Mouse (Mus musculus): ENCODE measurements around the gene Wdr82.
"Not testable (repeated sequence)": the region's sequence is repeated elsewhere in the genome, so short reads cannot be mapped to it uniquely, and the experiment has no call there.

The Wdr82 gene

GRCm38 (mm10) chr9:106160426-106160825 is 10.3 kb upstream of the Wdr82 start:
- no peak for DNase-seq (ENCODE audit: low read depth, low spot score)

- no peak for DNase-seq (ENCODE audit: low read depth, low spot score)
Measured at GRCm38 (mm10) chr9:106166709-106167108, 4.0 kb upstream of the Wdr82 start.

GRCm38 (mm10) chr9:106167241-106167640 is 3.5 kb upstream of the Wdr82 start:
- DNase-seq (ENCODE audit: low read depth, low spot score): peak; percentile 78

- DNase-seq (ENCODE audit: low read depth, low spot score): peak; percentile 86
Measured at GRCm38 (mm10) chr9:106167703-106168102, 3.0 kb upstream of the Wdr82 start.

- DNase-seq (ENCODE audit: low read depth, low spot score): not testable (repeated sequence)
Measured at GRCm38 (mm10) chr9:106169006-106169405, 1.7 kb upstream of the Wdr82 start.

- no peak for DNase-seq (ENCODE audit: low read depth, low spot score)
Measured at GRCm38 (mm10) chr9:106169917-106170316, 811 bp upstream of the Wdr82 start.

- peak; percentile 85 for DNase-seq (ENCODE audit: low read depth, low spot score)
Measured at GRCm38 (mm10) chr9:106171346-106172158, 824 bp downstream of the Wdr82 start.

GRCm38 (mm10) chr9:106172527-106172926 is 1.8 kb downstream of the Wdr82 start:
- no peak for DNase-seq (ENCODE audit: low read depth, low spot score)

- DNase-seq (ENCODE audit: low read depth, low spot score): no peak
Measured at GRCm38 (mm10) chr9:106173363-106173762, 2.6 kb downstream of the Wdr82 start.

GRCm38 (mm10) chr9:106175552-106176200 is 4.9 kb downstream of the Wdr82 start:
- DNase-seq (ENCODE audit: low read depth, low spot score): no peak

- DNase-seq (ENCODE audit: low read depth, low spot score): no peak
Measured at GRCm38 (mm10) chr9:106176769-106177168, 6.0 kb downstream of the Wdr82 start.

GRCm38 (mm10) chr9:106177799-106178198 is 7.1 kb downstream of the Wdr82 start:
- peak; percentile 63 for DNase-seq (ENCODE audit: low read depth, low spot score)

- no peak for DNase-seq (ENCODE audit: low read depth, low spot score)
Measured at GRCm38 (mm10) chr9:106179454-106179853, 8.7 kb downstream of the Wdr82 start.

- no peak for DNase-seq (ENCODE audit: low read depth, low spot score)
Measured at GRCm38 (mm10) chr9:106179964-106180363, 9.2 kb downstream of the Wdr82 start.

- DNase-seq (ENCODE audit: low read depth, low spot score): no peak
Measured at GRCm38 (mm10) chr9:106182146-106182545, 11.4 kb downstream of the Wdr82 start.

- DNase-seq (ENCODE audit: low read depth, low spot score): no peak
Measured at GRCm38 (mm10) chr9:106183996-106184395, 13.3 kb downstream of the Wdr82 start.

- DNase-seq (ENCODE audit: low read depth, low spot score): peak; percentile 49
Measured at GRCm38 (mm10) chr9:106191355-106191754, 20.6 kb downstream of the Wdr82 start.

- DNase-seq (ENCODE audit: low read depth, low spot score): no peak
Measured at GRCm38 (mm10) chr9:106192024-106192423, 21.3 kb downstream of the Wdr82 start.

- no peak for DNase-seq (ENCODE audit: low read depth, low spot score)
Measured at GRCm38 (mm10) chr9:106192998-106193397, 22.3 kb downstream of the Wdr82 start.

GRCm38 (mm10) chr9:106193930-106194807 is 23.4 kb downstream of the Wdr82 start:
- no peak for DNase-seq (ENCODE audit: low read depth, low spot score)

- no peak for DNase-seq (ENCODE audit: low read depth, low spot score)
Measured at GRCm38 (mm10) chr9:106195693-106196092, 25.0 kb downstream of the Wdr82 start.

Measured in ES-CJ7 (cell line).